Mouse (Mus musculus): Measurements from ENCODE around the gene Cckbr.

- TF ChIP-seq USF1 (IDR thresholded peaks at IDR 0.05; ENCODE audit: low read depth, low read length) (no peak), TBP (IDR thresholded peaks at IDR 0.05; ENCODE audit: low read depth, low read length) (no peak), CTCF (IDR thresholded peaks at IDR 0.05 in 2 of 3, conservative IDR thresholded peaks at IDR 0.05 in 1 of 3; ENCODE audit: control insufficient read depth in 1 of 3, insufficient read depth in 1 of 3, low read depth in 2 of 3, low read length in 3 of 3, poor library complexity in 1 of 3, severe bottlenecking in 1 of 3) (no peak), POLR2A (IDR thresholded peaks at IDR 0.05; ENCODE audit: control insufficient read depth in 1 of 2, insufficient read depth in 1 of 2, low read depth in 1 of 2, low read length in 2 of 2, poor library complexity in 1 of 2) (no peak), ZC3H11A (IDR thresholded peaks at IDR 0.05; ENCODE audit: low read depth, low read length) (no peak), ZKSCAN1 (IDR thresholded peaks at IDR 0.05; ENCODE audit: low read depth, low read length) (no peak), MAFK (IDR thresholded peaks at IDR 0.05; ENCODE audit: borderline replicate concordance, low read depth, low read length) (no peak), MAX (IDR thresholded peaks at IDR 0.05; ENCODE audit: low read length) (no peak), TAL1 (IDR thresholded peaks at IDR 0.05; ENCODE audit: low read length) (no peak), ZNF384 (IDR thresholded peaks at IDR 0.05; ENCODE audit: low read depth, low read length) (no peak), MAZ (IDR thresholded peaks at IDR 0.05; ENCODE audit: low read depth, low read length) (no peak), NELFE (IDR thresholded peaks at IDR 0.05; ENCODE audit: low read depth, low read length) (no peak)
These were observed 19.2 kb upstream of the Cckbr start for GRCm38 (mm10) chr7:105406322-105406721.
